Mouse (Mus musculus) cerebellum, postnatal 25 days (tissue): ENCODE measurements around the gene Procr.

Experiments
- DNase-seq, 2 experiments: peaks; one replicate each; pipeline ENCODE4 v3.0.0; 2021; ENCODE audit warnings: mixed read lengths in 2 of 2

Gene Procr

DNA sequence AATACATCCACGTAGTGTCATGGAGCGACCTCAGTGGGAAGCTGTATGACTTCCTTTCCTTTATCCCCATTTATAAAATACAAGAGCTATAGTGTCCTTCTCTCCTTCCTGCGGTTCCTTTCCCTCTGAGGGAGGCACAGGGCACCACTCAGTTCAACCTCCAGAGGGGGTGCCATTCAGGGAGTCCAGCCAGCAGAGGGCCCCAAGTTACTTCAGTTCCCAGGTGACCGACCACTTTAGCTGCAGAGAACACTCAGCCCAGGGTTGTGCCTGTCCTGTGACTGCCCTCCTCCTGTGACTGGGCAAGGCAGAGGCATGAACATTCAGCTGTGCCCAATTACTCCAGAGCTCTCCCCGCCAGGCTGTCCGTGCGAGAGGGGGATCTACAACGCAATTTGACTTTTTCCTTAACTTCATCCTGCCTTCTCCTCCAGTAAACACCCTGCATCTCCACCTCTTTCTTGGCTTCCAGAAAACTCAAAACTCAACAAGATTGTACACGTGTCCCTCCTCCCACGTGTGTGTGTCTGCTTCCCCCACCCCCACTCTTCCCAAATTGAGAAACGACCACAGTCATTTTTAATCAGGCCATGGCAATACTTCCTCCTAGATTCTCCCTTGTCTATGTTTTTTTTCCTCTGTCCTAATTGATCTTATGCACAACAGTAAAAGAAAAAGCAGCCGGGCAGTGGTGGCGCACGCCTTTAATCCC, 6.1 kb downstream of the Procr start:
- peak; percentile 43 to 57 for DNase-seq

GRCm38 (mm10) chr2:155764679-155765418, 13.9 kb downstream of the Procr start:
- DNase-seq = peak; percentile 77 to 89

GRCm38 (mm10) chr2:155773664-155774063, 22.7 kb downstream of the Procr start:
- DNase-seq = peak; percentile 47 to 50

GRCm38 (mm10) chr2:155774261-155774926, 23.5 kb downstream of the Procr start:
- peak; percentile 55 to 68 for DNase-seq

- DNase-seq = peak; percentile 68 to 74
These were observed 24.2 kb downstream of the Procr start, which contains the start of gene Mmp24 for GRCm38 (mm10) chr2:155774927-155775684. Gene Mmp24 (plus strand): TSS chr2:155775342.

GRCm38 (mm10) chr2:155775685-155776263, 24.9 kb downstream of the Procr start:
- peak; percentile 86 to 88 for DNase-seq

GRCm38 (mm10) chr2:155776824-155777687, 26.1 kb downstream of the Procr start:
- DNase-seq = peak; percentile 49 to 61

DNA sequence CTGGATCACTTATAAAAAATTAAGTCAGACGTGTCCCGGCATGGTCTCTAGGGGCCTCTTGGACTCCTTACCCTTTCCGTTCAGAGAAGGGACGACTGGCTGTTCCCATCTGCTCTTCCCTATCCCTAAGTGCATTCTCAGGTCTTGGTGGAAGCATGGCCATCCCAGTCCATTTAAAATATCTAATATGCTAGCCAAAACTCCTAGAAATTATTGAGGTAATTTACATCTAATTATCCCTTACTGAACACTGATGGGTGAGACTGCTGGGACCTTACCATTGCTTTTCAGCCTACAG, 26.7 kb downstream of the Procr start:
- no peak for DNase-seq

DNA sequence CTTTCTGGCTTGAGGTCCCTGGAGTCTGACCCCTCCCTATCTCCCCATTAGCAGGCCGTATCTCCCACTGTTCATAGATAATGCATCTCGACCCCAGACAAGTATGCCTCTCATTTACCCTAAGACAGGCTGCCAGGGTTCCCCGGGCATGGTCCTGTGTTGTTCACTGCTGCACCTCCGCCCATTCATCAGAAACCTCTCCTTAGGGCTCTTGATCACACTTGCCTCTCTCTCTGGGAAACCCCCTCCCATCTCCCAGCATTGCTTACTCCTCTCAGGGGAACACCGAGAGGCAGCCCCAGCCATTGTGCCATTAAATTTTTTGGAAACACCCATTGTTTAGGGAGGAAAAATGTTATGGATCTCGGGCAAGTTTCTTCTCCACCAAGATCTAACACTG, 27.1 kb downstream of the Procr start:
- peak; percentile 52 to 60 for DNase-seq

DNA sequence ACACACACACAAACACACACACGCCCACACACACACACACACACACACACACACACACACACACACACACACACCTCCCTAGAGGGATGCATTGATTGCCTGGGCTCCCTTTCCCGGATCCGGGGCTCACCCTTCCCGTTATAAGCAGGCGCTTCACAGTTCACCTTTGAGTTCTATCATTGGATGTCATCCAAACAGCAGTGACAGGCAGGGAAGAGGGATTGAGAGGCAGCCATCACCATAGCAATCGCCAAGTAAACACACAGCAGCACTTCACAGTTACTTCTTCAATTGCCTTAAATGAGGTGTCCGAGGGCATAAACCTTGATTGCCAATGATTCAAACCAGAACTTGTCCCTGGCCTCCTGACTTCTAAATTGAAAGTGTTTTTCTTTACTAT, 28.1 kb downstream of the Procr start:
- DNase-seq = peak; percentile 47 to 59

DNA sequence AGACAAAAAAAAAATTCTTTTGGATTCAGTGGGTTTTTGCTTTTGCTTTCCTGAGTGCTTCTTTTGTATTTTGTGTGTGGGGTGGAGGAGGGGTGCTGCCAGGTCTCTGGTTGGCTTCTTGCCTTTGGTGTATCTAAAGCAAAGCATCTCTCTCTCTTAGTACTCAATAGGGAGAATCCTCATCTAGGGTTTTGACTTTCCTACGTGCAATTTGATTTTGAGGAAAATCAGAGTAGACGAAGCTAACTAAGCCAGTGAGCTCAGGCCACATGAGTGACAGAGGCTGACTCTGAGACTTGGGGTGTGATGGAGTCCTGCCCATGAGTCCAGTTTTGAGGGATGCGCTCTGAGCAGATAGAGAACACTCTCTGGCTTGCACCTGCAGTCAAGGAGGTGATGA, 28.6 kb downstream of the Procr start:
- peak in 1 of 2 experiments; percentile 53 for DNase-seq

DNA sequence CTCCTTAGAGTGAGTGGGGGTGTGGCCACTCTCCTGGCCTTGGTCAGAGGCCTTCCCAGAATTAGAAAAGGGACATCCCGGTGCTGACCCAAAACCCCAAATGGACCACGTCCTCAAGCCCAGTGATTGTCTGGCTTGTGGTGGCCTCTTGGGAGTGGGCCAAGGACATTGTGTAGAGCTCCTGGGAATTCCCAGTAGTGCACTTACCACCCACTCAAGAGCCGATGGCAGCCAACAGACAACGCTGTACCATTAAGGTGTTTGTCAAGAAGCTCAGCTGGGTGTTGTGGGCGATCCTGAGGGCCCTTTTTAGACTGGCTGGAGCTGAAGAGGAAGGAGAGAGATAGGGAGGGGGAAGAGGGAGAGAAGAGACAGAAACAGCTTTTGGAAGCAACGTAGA, 33.6 kb downstream of the Procr start:
- peak; percentile 63 to 68 for DNase-seq

GRCm38 (mm10) chr2:155786905-155787304, 36.0 kb downstream of the Procr start:
- DNase-seq = no peak

DNA sequence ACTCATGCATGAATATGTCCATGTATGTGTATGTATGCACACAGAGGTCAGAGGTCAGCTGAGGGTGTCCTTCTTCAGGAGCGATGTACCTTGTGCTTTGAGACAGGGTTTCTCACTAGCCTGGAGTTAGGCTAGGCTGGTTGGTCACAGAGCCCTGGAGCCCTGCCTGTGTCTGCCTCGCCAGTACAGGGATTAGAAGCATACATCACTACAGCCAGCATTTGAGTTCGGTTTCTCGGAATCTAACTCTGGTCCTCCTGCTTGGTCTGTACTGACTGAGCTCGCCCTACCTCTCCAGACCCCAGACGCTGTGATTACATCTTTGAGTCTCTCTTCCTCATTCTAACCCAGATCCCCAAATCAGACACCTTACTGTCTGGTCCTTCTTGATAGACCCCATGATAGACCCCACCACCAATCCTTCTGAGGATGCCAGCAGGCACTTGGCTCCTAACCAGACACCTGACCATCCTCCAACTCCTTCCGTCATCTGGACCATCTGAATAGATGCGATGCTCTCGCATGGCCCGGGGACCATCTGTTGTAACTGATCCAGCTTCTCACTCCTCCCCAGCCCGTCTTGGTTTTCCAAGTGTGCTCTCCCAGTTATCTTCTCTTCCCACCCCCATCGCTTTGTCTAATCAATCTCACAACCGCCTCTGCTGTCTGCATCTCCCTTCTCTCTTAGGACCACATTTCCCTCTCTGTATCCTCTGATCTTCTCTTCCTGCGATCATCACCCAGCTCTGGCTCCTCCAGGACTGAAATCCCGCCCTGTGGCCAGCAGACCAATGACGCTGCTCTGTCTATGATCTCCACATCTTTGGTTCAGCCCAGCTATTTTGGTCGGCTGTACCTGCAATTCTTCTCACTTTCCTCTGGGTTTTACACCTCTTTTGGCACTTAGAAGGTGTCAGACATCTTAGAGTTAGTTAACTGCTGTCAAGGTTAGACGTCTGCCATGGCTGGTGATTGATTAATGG, 37.3 kb downstream of the Procr start:
- DNase-seq = peak; percentile 63 to 67

DNA sequence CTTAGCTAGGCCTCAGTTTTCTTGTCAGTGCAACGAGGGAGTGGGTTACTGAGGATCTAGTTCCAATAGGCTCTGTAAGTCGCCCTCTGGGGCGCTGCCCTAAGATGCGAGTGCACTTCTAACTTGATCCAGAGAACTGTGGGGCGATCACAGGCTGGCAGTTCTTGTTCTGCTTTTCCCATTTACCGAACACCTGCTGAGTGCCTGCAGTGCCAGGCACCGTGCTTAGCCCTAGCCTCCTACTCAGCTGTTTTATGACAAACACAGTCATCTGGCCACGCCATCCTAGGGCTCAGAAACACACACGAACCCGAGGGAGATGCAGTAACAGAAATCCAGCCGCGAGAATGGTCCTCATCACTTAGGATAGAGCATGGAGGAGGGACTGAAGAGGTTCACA, 42.0 kb downstream of the Procr start:
- DNase-seq = peak; percentile 45 to 54

DNA sequence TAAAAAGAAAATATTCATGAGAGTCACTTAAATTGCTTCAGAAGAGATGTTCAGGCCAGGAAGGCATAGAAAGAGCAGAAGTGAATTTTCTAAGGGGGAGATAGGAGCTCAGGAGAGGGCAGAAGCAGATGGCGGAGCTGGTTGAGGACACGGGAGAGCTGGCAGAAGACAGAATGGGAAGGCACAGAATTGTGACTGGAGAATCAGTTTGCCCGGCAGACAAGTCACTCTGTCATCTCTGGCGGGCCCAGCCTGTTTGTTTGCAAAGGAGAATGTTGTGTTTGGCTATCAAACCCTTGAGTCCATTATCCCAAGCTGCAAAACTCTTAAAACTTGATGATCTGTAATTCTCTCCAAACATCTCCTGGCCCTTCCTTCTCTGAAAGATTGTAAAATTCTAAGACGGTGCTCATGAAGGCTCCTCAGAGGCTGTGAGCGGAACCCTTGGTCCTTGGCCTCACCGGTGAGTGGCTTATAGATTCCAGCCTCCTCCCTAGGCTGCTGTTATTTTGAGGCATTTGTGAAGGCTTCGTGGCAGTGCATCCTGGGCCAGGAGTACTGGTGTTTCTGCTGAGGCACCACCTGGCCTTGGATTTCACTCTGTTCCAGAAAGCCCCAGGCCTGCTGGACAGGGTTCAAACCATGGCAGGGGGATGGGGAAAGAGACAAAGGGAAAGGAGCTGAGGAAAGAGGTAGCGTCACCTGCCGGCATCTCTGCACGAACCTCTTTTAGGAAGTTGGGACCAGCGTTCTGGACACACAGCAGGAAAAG, 43.9 kb downstream of the Procr start:
- peak; percentile 98 to 99 for DNase-seq

GRCm38 (mm10) chr2:155798613-155799012, 47.7 kb downstream of the Procr start:
- DNase-seq = peak; percentile 37 to 62

DNA sequence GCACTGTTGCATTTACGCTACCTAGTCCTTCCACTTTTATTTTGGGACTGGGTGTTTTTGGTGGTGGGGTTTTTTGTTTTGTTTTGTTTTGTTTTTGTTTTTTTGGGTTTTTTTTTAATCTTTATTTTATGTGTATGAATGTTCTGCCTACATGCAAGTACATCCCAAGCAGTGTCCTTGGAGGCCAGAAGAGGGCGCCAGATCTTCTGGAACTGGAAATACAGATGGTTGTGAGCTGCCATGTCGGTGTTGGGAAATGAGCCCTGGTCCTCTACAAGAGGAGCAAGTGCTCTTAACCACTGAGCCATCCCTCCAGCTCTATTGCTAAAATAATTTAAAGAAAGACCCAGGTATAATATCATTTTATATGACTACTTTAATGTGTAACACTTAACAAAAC, 51.8 kb downstream of the Procr start:
- peak; percentile 54 to 72 for DNase-seq

GRCm38 (mm10) chr2:155804053-155804452, 53.1 kb downstream of the Procr start:
- peak in 1 of 2 experiments; percentile 53 for DNase-seq
